Mouse (Mus musculus) intestine, embryonic 15.5 days (tissue): Measurements from ENCODE around the gene H2-Oa. TPM values are rescaled to one million over a fixed set of nuclear protein-coding genes. Genes with fewer than 3 reads are reported as not detected.
A peak's percentile ranks its signal among the peaks of the same experiment; 100 is the strongest.

Experiments
- ATAC-seq: fragments of 200-750 bp; cut with Nextera tagmentation; 2 replicates; pipeline ENCODE4 v1.8.0; 2017; ENCODE audit warnings: moderate TSS enrichment, moderate library complexity
- H3K27ac ChIP-seq: fragments of 300-500 bp; sonication (generic); 2 replicates; pipeline ENCODE4 v1.5.1; 2015; ENCODE audit warnings: mild to moderate bottlenecking, inconsistent platforms
- H3K27me3 ChIP-seq: fragments of 300-500 bp; sonication (generic); replicated peaks from 2 replicates; pipeline ENCODE4 v1.6.1; 2015; ENCODE audit warnings: inconsistent platforms
- H3K36me3 ChIP-seq: fragments of 300-500 bp; sonication (generic); 2 replicates; pipeline ENCODE4 v1.6.1; 2015; ENCODE audit warnings: inconsistent platforms
- H3K4me1 ChIP-seq: fragments of 300-500 bp; sonication (generic); replicated peaks from 2 replicates; pipeline ENCODE4 v1.6.1; 2015; ENCODE audit warnings: inconsistent platforms
- H3K4me2 ChIP-seq: fragments of 300-500 bp; sonication (generic); replicated peaks from 2 replicates; pipeline ENCODE4 v1.6.1; 2015; ENCODE audit warnings: mild to moderate bottlenecking, inconsistent platforms
- H3K4me3 ChIP-seq: fragments of 300-500 bp; sonication (generic); replicated peaks from 2 replicates; pipeline ENCODE4 v1.5.1; 2015; ENCODE audit warnings: inconsistent platforms
- H3K9ac ChIP-seq: fragments of 300-500 bp; sonication (generic); 2 replicates; pipeline ENCODE4 v1.6.1; 2015; ENCODE audit warnings: inconsistent platforms
- H3K9me3 ChIP-seq: fragments of 300-500 bp; sonication (generic); 2 replicates; pipeline ENCODE4 v1.6.1; 2016; ENCODE audit warnings: inconsistent platforms
- WGBS: fragments of 180-500 bp; shearing (Covaris S2); methylation state at CpG from one replicate; pipeline ENCODE4 v1.1.7; 2015; 5-methylcytosine and 5-hydroxymethylcytosine counted together
- polyA plus RNA-seq: library from polyadenylated mRNA; unstranded; fragments of >200 nt; fragmentation: Nextera tagmentation; extraction: Ambion mirVana; gene quantifications from 2 replicates; pipeline ENCODE4 v1.2.1, GENCODE M21; 2015

Gene H2-Oa
- polyA plus RNA-seq, 1 experiment from 2014 or later, result 0.85 TPM

GRCm38 (mm10) chr17:34104804-34105203, 12.7 kb downstream of the H2-Oa start:
- H3K4me1 ChIP-seq, result no peaks in the 10 kb centered on the region; the same call in 1 of the 2 replicates
- H3K27me3 ChIP-seq, result no peaks in the 10 kb centered on the region
- WGBS, result 72% methylated on average over 9 of the region's 9 CpGs
- H3K9ac ChIP-seq, result no peak overlapping the region
- peaks cover 8% of the 10 kb centered on the region; the same call in 1 of the 2 replicates for H3K36me3 ChIP-seq
- no peak overlapping the region for H3K27ac ChIP-seq
- ATAC-seq, result no peak
- H3K9me3 ChIP-seq, result no peaks in the 10 kb centered on the region
- no peak overlapping the region for H3K4me2 ChIP-seq
- H3K4me3 ChIP-seq, result no peak overlapping the region

- no peak overlapping the region for H3K4me3 ChIP-seq
- H3K9ac ChIP-seq, result no peak overlapping the region
- 88% methylated on average over 7 of the region's 7 CpGs for WGBS
- no peaks in the 10 kb centered on the region for H3K27me3 ChIP-seq
- H3K9me3 ChIP-seq, result no peaks in the 10 kb centered on the region
- 0 out of 2 replicates have a peak, but pooled peaks cover 3% of the 10 kb centered on the region for H3K4me1 ChIP-seq
- H3K36me3 ChIP-seq, result peaks cover 23% of the 10 kb centered on the region
- ATAC-seq, result no peak
- H3K4me2 ChIP-seq, result no peak overlapping the region
- H3K27ac ChIP-seq, result no peak overlapping the region
Observed at GRCm38 (mm10) chr17:34106555-34106954, 14.4 kb downstream of the H2-Oa start.

- ATAC-seq, result no peak
Observed at GRCm38 (mm10) chr17:34107109-34107867, 15.1 kb downstream of the H2-Oa start.

GRCm38 (mm10) chr17:34108460-34108859, 16.3 kb downstream of the H2-Oa start:
- no peak for ATAC-seq
- Histone ChIP-seq H3K36me3 (peaks cover 39% of the 10 kb centered on the region), H3K27me3 (no peaks in the 10 kb centered on the region), H3K4me2 (no peak overlapping the region), H3K4me3 (no peak overlapping the region), H3K4me1 (0 out of 2 replicates have a peak, but pooled peaks cover 3% of the 10 kb centered on the region), H3K9me3 (no peaks in the 10 kb centered on the region), H3K27ac (no peak overlapping the region), H3K9ac (no peak overlapping the region)
- WGBS, result 71% methylated on average over 6 of the region's 6 CpGs

More at GRCm38 (mm10) chr17:34107109-34107867, 15.1 kb downstream of the H2-Oa start:
- peaks cover 27% of the 10 kb centered on the region for H3K36me3 ChIP-seq
- H3K4me1 ChIP-seq, result 0 out of 2 replicates have a peak, but pooled peaks cover 3% of the 10 kb centered on the region
- H3K4me2 ChIP-seq, result no peak overlapping the region
- H3K9me3 ChIP-seq, result no peaks in the 10 kb centered on the region
- 83% methylated on average over 7 of the region's 7 CpGs for WGBS
- H3K9ac ChIP-seq, result no peak overlapping the region
- H3K27me3 ChIP-seq, result no peaks in the 10 kb centered on the region
- H3K4me3 ChIP-seq, result no peak overlapping the region
- H3K27ac ChIP-seq, result no peak overlapping the region

GRCm38 (mm10) chr17:34109038-34109805, 17.1 kb downstream of the H2-Oa start:
- Histone ChIP-seq H3K27me3 (no peaks in the 10 kb centered on the region), H3K4me1 (0 out of 2 replicates have a peak, but pooled peaks cover 3% of the 10 kb centered on the region), H3K4me3 (no peak overlapping the region), H3K9me3 (no peaks in the 10 kb centered on the region), H3K4me2 (no peak overlapping the region), H3K27ac (no peak overlapping the region), H3K9ac (no peak overlapping the region), H3K36me3 (peaks cover 47% of the 10 kb centered on the region)
- 78% methylated on average over 14 of the region's 14 CpGs for WGBS
- ATAC-seq, result peak; percentile 23; the same call in 1 of the 2 replicates

GRCm38 (mm10) chr17:34109806-34110195, 17.7 kb downstream of the H2-Oa start:
- Histone ChIP-seq H3K27ac (no peak overlapping the region), H3K9me3 (no peaks in the 10 kb centered on the region), H3K4me1 (peaks cover 9% of the 10 kb centered on the region; the same call in 1 of the 2 replicates), H3K27me3 (no peaks in the 10 kb centered on the region), H3K4me2 (no peak overlapping the region), H3K4me3 (no peak overlapping the region), H3K36me3 (peaks cover 53% of the 10 kb centered on the region), H3K9ac (no peak overlapping the region)
- ATAC-seq, result peak; percentile 47
- 62% methylated on average over 3 of the region's 3 CpGs for WGBS

- H3K36me3 ChIP-seq, result peaks cover 58% of the 10 kb centered on the region
- H3K9ac ChIP-seq, result no peak overlapping the region
- no peak overlapping the region for H3K4me2 ChIP-seq
- no peaks in the 10 kb centered on the region for H3K9me3 ChIP-seq
- H3K4me3 ChIP-seq, result no peak overlapping the region
- no peak overlapping the region for H3K27ac ChIP-seq
- peaks cover 14% of the 10 kb centered on the region; the same call in 1 of the 2 replicates for H3K4me1 ChIP-seq
- ATAC-seq, result 0 out of 2 replicates have a peak, but pooled peaks have one; percentile 18
- no peaks in the 10 kb centered on the region for H3K27me3 ChIP-seq
- 56% methylated on average over 8 of the region's 8 CpGs for WGBS
Observed at GRCm38 (mm10) chr17:34110309-34110708, 18.2 kb downstream of the H2-Oa start.

- no peak for ATAC-seq
- H3K4me2 ChIP-seq, result no peak overlapping the region
- H3K27ac ChIP-seq, result no peak overlapping the region
- H3K27me3 ChIP-seq, result no peaks in the 10 kb centered on the region
- H3K4me1 ChIP-seq, result peaks cover 27% of the 10 kb centered on the region
- no peak overlapping the region for H3K9ac ChIP-seq
- H3K36me3 ChIP-seq, result peaks cover 79% of the 10 kb centered on the region
- 93% methylated on average over 7 of the region's 7 CpGs for WGBS
- H3K9me3 ChIP-seq, result no peaks in the 10 kb centered on the region
- no peak overlapping the region for H3K4me3 ChIP-seq
Observed at GRCm38 (mm10) chr17:34114114-34114513, 22.0 kb downstream of the H2-Oa start.

- peak overlapping the region; percentile 48 for H3K9ac ChIP-seq
- no peaks in the 10 kb centered on the region for H3K27me3 ChIP-seq
- H3K4me3 ChIP-seq, result peak overlapping the region; percentile 92
- H3K36me3 ChIP-seq, result peaks cover 57% of the 10 kb centered on the region
- peaks cover 24% of the 10 kb centered on the region for H3K4me1 ChIP-seq
- no peak overlapping the region for H3K27ac ChIP-seq
- 21% methylated on average over 7 of the region's 7 CpGs for WGBS
- peak overlapping the region; percentile 82 for H3K4me2 ChIP-seq
- no peak for ATAC-seq
- no peaks in the 10 kb centered on the region for H3K9me3 ChIP-seq
Observed at GRCm38 (mm10) chr17:34116736-34117370, 24.7 kb downstream of the H2-Oa start.

GRCm38 (mm10) chr17:34117421-34118112, 25.4 kb downstream of the H2-Oa start:
- 1% methylated on average over 5 of the region's 5 CpGs for WGBS
- ATAC-seq, result no peak
- H3K4me2 ChIP-seq, result peak overlapping the region; percentile 82
- H3K9me3 ChIP-seq, result no peaks in the 10 kb centered on the region
- H3K27me3 ChIP-seq, result no peaks in the 10 kb centered on the region
- 0 out of 2 replicates have a peak overlapping the region, but pooled peaks have one; percentile 100 for H3K27ac ChIP-seq
- peak overlapping the region; percentile 93 for H3K9ac ChIP-seq
- H3K4me1 ChIP-seq, result peaks cover 24% of the 10 kb centered on the region
- H3K4me3 ChIP-seq, result peak overlapping the region; percentile 92
- H3K36me3 ChIP-seq, result peaks cover 51% of the 10 kb centered on the region

- Histone ChIP-seq H3K27me3 (no peaks in the 10 kb centered on the region), H3K27ac (peak overlapping the region; percentile 100), H3K9ac (peak overlapping the region; percentile 93), H3K4me1 (peaks cover 24% of the 10 kb centered on the region), H3K4me2 (peak overlapping the region; percentile 82), H3K4me3 (peak overlapping the region; percentile 92), H3K9me3 (no peaks in the 10 kb centered on the region), H3K36me3 (peaks cover 44% of the 10 kb centered on the region)
- no peak for ATAC-seq
- WGBS, result under 1% methylated on average over 67 of the region's 67 CpGs
Observed at GRCm38 (mm10) chr17:34118113-34118872, 26.2 kb downstream of the H2-Oa start.
